Mouse (Mus musculus) urinary bladder, postnatal 25 days (tissue): ENCODE data around the gene Tmtc2.

Experiments
- DNase-seq: peaks from one replicate; pipeline ENCODE4 v3.0.0; 2022; ENCODE audit warnings: low spot score

The Tmtc2 gene

GRCm38 (mm10) chr10:105165291-105165690 is 409.0 kb downstream of the Tmtc2 start:
- DNase-seq, result no peak

DNA sequence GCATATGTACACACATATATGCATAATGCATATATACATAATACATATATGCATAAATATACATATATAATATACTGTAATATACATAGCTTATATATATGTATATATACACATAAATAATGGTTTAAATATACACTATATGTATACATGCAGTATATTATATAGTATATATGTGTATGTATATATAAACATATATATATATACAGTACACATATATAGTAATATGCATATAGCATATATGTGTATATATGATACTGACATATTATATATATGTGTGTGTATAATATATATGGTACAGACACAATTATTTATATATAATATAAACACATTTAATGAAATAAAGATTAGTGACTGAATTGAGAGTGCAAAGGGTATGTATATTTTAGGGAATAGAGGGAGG is 420.5 kb downstream of the Tmtc2 start:
- no peak for DNase-seq

- DNase-seq, result no peak
These were observed 429.9 kb downstream of the Tmtc2 start for GRCm38 (mm10) chr10:105144382-105144781.

GRCm38 (mm10) chr10:105142201-105142600 is 432.1 kb downstream of the Tmtc2 start:
- DNase-seq, result no peak
